Mouse (Mus musculus) bone marrow macrophage, adult 2 months (primary cell): ENCODE data around the gene Tnik.

ENCODE experiments used
- CTCF ChIP-seq: IDR thresholded peaks from 2 replicates; pipeline ENCODE4 v1.5.1; 2012; ENCODE audit warnings: low read depth, mild to moderate bottlenecking, low read length, moderate library complexity
- POLR2A ChIP-seq: IDR thresholded peaks from 2 replicates; pipeline ENCODE4 v1.6.1; 2012; ENCODE audit warnings: mild to moderate bottlenecking, low read depth, low read length, borderline replicate concordance

DNA sequence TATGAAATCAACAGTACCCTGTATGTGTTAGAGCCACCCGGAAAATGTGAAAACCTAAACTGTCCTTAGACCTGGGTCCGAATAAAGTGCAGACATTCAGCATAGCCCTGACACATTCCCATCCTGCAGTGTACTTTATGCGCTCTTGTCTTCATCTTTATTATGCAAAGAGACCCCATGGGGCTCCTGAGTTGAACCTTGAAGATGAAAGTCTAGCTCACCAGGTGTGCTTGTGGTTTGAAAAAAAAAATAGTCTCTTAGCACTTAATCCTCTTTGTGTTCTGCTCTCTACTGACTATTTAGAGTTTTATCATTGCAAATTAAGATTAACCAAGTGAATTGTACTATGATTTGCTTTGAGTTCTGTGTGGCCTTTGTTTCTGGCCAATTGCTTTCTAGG, 389.6 kb downstream of the Tnik start:
- no peak for TF ChIP-seq CTCF
- TF ChIP-seq POLR2A = no peak
